Mouse (Mus musculus): ENCODE results near the gene Elmo3. TPM values are rescaled to one million over a fixed set of nuclear protein-coding genes. Genes with fewer than 3 reads are reported as not detected.

The Elmo3 gene
- total RNA-seq, 2 experiments from 2014 or later: 1.2 to 2.0 TPM

DNA sequence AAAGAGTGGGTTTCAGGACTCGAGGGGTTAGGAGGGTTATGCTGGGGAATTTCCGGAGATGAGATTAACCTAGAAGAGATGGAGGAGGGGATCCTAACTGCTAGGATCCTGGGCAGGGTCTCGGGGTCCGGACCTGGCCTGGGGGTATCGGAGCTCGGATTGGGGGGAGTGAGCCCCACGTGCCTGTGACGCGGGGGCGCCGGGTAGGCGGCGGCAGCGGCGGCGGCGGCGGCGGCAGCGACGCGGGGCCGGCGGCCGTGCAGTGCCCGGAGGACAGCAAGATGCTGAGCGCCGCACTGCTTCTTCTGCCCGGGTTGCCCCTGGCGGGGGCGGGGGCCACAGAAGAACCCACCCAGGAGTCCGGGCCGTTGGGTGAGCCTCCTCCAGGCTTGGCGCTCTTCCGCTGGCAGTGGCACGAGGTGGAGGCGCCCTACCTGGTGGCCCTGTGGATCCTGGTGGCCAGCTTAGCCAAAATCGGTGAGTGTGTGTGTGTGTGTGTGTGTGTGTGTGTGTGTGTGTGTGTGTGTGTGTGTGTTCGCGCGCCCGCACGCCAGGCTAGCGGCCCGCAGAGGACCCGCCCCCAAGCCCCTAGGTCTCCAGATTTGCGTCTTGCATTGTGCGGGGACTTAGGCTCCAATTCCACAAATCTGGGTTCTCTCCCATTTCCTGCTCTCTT lies 43.8 kb downstream of the Elmo3 start:
- DNase-seq (ENCODE audit: low spot score in 2 of 2): peak; percentile 43 to 64

DNA sequence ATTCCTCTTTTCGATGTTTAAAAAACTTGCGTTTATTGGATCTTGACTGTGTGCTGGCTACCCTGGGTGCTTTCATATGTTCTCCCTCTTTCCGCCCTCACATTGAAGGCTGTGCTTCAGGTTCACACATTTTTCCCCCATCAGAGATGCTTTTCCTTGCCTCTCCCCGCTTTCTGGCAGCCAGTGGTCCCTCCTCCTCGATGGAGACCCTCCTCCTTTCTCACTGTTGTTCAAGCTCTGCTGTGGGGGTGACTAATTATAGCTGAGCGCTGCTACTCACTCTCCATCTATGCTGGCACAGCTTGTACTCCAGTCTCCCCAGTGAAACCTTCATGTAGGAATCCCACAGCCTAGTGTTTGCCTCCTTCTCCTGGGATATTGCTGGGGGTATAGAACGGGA lies 44.8 kb downstream of the Elmo3 start:
- DNase-seq (ENCODE audit: low spot score in 2 of 2): no peak

- no peak for DNase-seq (ENCODE audit: low spot score in 2 of 2)
These were observed 48.3 kb downstream of the Elmo3 start for GRCm38 (mm10) chr8:105353583-105354135.

- no peak for DNase-seq (ENCODE audit: low spot score in 2 of 2)
These were observed 49.1 kb downstream of the Elmo3 start for GRCm38 (mm10) chr8:105354549-105354948.

GRCm38 (mm10) chr8:105355179-105356024 lies 50.0 kb downstream of the Elmo3 start:
- no peak for DNase-seq (ENCODE audit: low spot score in 2 of 2)

DNA sequence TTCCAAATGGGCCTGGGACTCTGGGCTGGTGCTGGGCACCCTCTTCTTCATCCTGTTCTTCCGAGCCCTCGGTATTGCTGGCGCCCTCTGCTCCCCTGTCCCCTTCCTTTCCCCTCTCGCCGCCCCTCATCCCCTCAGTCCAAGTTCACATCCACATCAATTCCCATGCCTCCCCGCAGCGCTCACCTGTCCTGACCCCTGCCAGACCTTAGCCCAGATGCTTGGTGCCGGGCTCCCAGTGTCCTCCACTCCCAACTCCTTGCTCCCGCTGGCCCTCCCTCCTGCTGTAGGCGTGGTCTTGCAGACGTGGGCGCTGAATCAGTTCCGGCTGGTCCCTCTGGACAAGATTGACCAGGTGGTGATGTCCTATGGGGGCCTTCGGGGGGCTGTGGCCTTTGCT lies 51.3 kb downstream of the Elmo3 start:
- DNase-seq (ENCODE audit: low spot score in 2 of 2): no peak

DNA sequence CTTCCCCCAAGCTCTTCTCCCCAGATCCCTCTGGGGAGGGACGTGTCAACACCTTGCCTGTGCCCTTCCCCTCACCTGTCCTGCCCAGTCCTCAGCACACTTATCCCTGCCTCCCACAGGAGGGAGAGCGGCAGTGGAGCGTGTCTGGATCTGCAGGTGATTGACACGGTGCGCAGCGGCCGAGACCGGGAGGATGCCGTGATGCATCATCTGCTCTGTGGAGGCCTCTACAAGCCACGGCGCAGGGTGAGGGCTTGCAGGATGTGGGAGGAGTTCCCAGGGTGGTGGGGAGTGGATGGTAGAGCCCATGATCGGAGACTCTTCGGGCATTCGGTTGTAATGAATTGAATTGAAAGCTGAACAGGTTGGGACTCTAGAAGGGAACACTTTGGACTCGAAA lies 53.8 kb downstream of the Elmo3 start:
- no peak for DNase-seq (ENCODE audit: low spot score in 2 of 2)

- no peak for DNase-seq (ENCODE audit: low spot score in 2 of 2)
These were observed 54.2 kb downstream of the Elmo3 start for GRCm38 (mm10) chr8:105359646-105360045.

Small RNAs within 50 kb of the gene (microRNA-seq; reads per million reads assigned to microRNA genes)
- gene Gm27320: 0 reads per million in 2 experiments
- 3,580 to 3,773 reads per million in 2 experiments for gene Mir328

Other genes with a start within 250 kb of the Elmo3 start
- not detected for gene Ces3b, start 221.8 kb upstream of the Elmo3 start, total RNA-seq (2021)
- gene Ces4a, start 173.8 kb upstream of the Elmo3 start, total RNA-seq (2021): not detected
- 10 to 100 TPM; 32.1 to 35.7 TPM for gene Cbfb, start 134.9 kb upstream of the Elmo3 start, total RNA-seq (2021)
- gene D230025D16Rik, start 80.5 kb upstream of the Elmo3 start, total RNA-seq (2021): 10 to 100 TPM; 24.5 to 26.6 TPM
- gene B3gnt9, start 50.4 kb upstream of the Elmo3 start, total RNA-seq (2021): 1 to 10 TPM; 3.4 to 4.2 TPM
- gene Tradd, start 41.0 kb upstream of the Elmo3 start, total RNA-seq (2021): 1 to 10 TPM; 6.5 to 8.9 TPM
- under 1 TPM; 0.45 to 0.87 TPM for gene Fbxl8, start 41.0 kb upstream of the Elmo3 start, total RNA-seq (2021)
- gene Hsf4, start 35.8 kb upstream of the Elmo3 start, total RNA-seq (2021): under 1 TPM; 0.57 to 0.83 TPM
- 1 to 10 TPM; 3.6 to 3.7 TPM for gene Nol3, start 29.5 kb upstream of the Elmo3 start, total RNA-seq (2021)
- 10 to 100 TPM; 60.0 to 60.5 TPM for gene 4931428F04Rik, start 15.7 kb upstream of the Elmo3 start, total RNA-seq (2021)
- gene Exoc3l, start 9.5 kb upstream of the Elmo3 start, total RNA-seq (2021): 1 to 10 TPM; 3.7 to 5.9 TPM
- 10 to 100 TPM; 31.9 to 33.5 TPM for gene E2f4, start 7.9 kb upstream of the Elmo3 start, total RNA-seq (2021)
- 1 to 10 TPM; 4.9 to 6.7 TPM for gene Lrrc29, start 20.7 kb downstream of the Elmo3 start, total RNA-seq (2021)
- gene Tmem208, start 20.8 kb downstream of the Elmo3 start, total RNA-seq (2021): 10 to 100 TPM; 43.4 to 46.6 TPM
- gene Fhod1, start 42.4 kb downstream of the Elmo3 start, total RNA-seq (2021): 1 to 10 TPM; 3.3 to 3.6 TPM
- gene Slc9a5, start 43.2 kb downstream of the Elmo3 start, total RNA-seq (2021): 10 to 100 TPM; 11.6 to 13.6 TPM
- 1 to 10 TPM; 1.8 to 1.9 TPM for gene Plekhg4, start 67.7 kb downstream of the Elmo3 start, total RNA-seq (2021)
- gene Kctd19, start 107.9 kb downstream of the Elmo3 start, total RNA-seq (2021): not detected
- gene Lrrc36, start 108.0 kb downstream of the Elmo3 start, total RNA-seq (2021): 1 to 10 TPM in 1 of 2 experiments, under 1 TPM in 1; 0.98 to 1.4 TPM
- 10 to 100 TPM; 34.5 to 40.0 TPM for gene Tppp3, start 165.9 kb downstream of the Elmo3 start, total RNA-seq (2021)
- 10 to 100 TPM; 17.5 to 20.4 TPM for gene Zdhhc1, start 191.3 kb downstream of the Elmo3 start, total RNA-seq (2021)
- gene Hsd11b2, start 213.2 kb downstream of the Elmo3 start, total RNA-seq (2021): under 1 TPM in 1 of 2 experiments, not detected in 1; 0.18 TPM

Measured in layer of hippocampus, postnatal 10 days (tissue).